Mouse (Mus musculus) heart, postnatal 10 days (tissue): ENCODE results near the gene Dnajc6. TPM values are rescaled to one million over a fixed set of nuclear protein-coding genes. Genes with fewer than 3 reads are reported as not detected.
A peak's percentile ranks its signal among the peaks of the same experiment; 100 is the strongest.

Source experiments
- DNase-seq, 2 experiments: peaks; one replicate each; pipeline ENCODE4 v3.0.0; 2021
- intact Hi-C: fragments of 180-260 bp; cut with DNase I; formaldehyde crosslinking; loops from one replicate; pipeline ENCODE4 v1.15.1; 2025
- total RNA-seq, 2 experiments: library from RNA; stranded (reverse); gene quantifications; 2 replicates each; pipeline ENCODE4 v1.2.3; 2021

Gene Dnajc6
- total RNA-seq, 2 experiments from 2014 or later: 0.50 to 0.55 TPM

- no peak for DNase-seq
- intact Hi-C loops: no loop called here
Observed at GRCm38 (mm10) chr4:101669161-101669560, 172.7 kb downstream of the Dnajc6 start.

GRCm38 (mm10) chr4:101669811-101670210 is 173.4 kb downstream of the Dnajc6 start:
- intact Hi-C loops: no loop called here
- DNase-seq: no peak

GRCm38 (mm10) chr4:101674790-101675189 is 178.3 kb downstream of the Dnajc6 start:
- DNase-seq: no peak
- intact Hi-C loops: no loop called here

- DNase-seq: peak; percentile 53 to 56
- intact Hi-C loops: no loop called here
Observed at GRCm38 (mm10) chr4:101675726-101676125, 179.3 kb downstream of the Dnajc6 start.

- DNase-seq: no peak
- intact Hi-C loops: no loop called here
Observed at GRCm38 (mm10) chr4:101682620-101683019, 186.2 kb downstream of the Dnajc6 start.

- intact Hi-C loops: no loop called here
- peak in 1 of 2 experiments; percentile 16 for DNase-seq
Observed at GRCm38 (mm10) chr4:101683086-101683485, 186.6 kb downstream of the Dnajc6 start.

- intact Hi-C loops: no loop called here
- DNase-seq: peak; percentile 18 to 19
Observed at GRCm38 (mm10) chr4:101684821-101685220, 188.4 kb downstream of the Dnajc6 start.

- DNase-seq: no peak
- intact Hi-C loops: no loop called here
Observed at GRCm38 (mm10) chr4:101686227-101686810, 189.9 kb downstream of the Dnajc6 start.

GRCm38 (mm10) chr4:101689241-101689640 is 192.8 kb downstream of the Dnajc6 start:
- intact Hi-C loops: no loop called here
- no peak for DNase-seq

- peak in 1 of 2 experiments; percentile 21 for DNase-seq
- intact Hi-C loops: no loop called here
Observed at GRCm38 (mm10) chr4:101689645-101690044, 193.2 kb downstream of the Dnajc6 start.

Other genes starting within 250 kb of the Dnajc6 start
- gene Jak1, start 231.4 kb upstream of the Dnajc6 start, total RNA-seq: 10 to 100 TPM; 89.5 to 93.0 TPM
- 10 to 100 TPM; 10.1 to 14.5 TPM for gene Ak4, start 77.4 kb upstream of the Dnajc6 start, total RNA-seq
- 10 to 100 TPM; 48.3 to 53.3 TPM for gene Leprot, start 151.1 kb downstream of the Dnajc6 start, total RNA-seq
- 10 to 100 TPM; 13.8 to 16.4 TPM for gene Lepr, start 220.8 kb downstream of the Dnajc6 start, total RNA-seq